Mouse (Mus musculus) liver, embryonic 15.5 days (tissue): ENCODE data around the gene Nop9. TPM values are rescaled to one million over a fixed set of nuclear protein-coding genes. Genes with fewer than 3 reads are reported as not detected.

Experiments
- ATAC-seq: fragments of 200-750 bp; cut with Nextera tagmentation; 2 replicates; pipeline ENCODE4 v1.8.0; 2017; ENCODE audit warnings: moderate number of reproducible peaks, mild to moderate bottlenecking, moderate library complexity; ENCODE audit not compliant: insufficient read depth
- H3K27ac ChIP-seq: fragments of 300-500 bp; sonication (generic); replicated peaks from 2 replicates; pipeline ENCODE4 v1.5.1; 2015; ENCODE audit warnings: mild to moderate bottlenecking, inconsistent platforms
- H3K27me3 ChIP-seq: fragments of 300-500 bp; sonication (generic); 2 replicates; pipeline ENCODE4 v1.6.1; 2015; ENCODE audit warnings: mild to moderate bottlenecking, inconsistent platforms
- H3K36me3 ChIP-seq: fragments of 300-500 bp; sonication (generic); replicated peaks from 2 replicates; pipeline ENCODE4 v1.6.1; 2015; ENCODE audit warnings: moderate library complexity, mild to moderate bottlenecking, inconsistent platforms
- H3K4me1 ChIP-seq: fragments of 300-500 bp; sonication (generic); replicated peaks from 2 replicates; pipeline ENCODE4 v1.6.1; 2015; ENCODE audit warnings: inconsistent platforms
- H3K4me2 ChIP-seq: fragments of 300-500 bp; sonication (generic); 2 replicates; pipeline ENCODE4 v1.6.1; 2015; ENCODE audit warnings: moderate library complexity, mild to moderate bottlenecking, inconsistent platforms
- H3K4me3 ChIP-seq: fragments of 300-500 bp; sonication (generic); replicated peaks from 2 replicates; pipeline ENCODE4 v1.5.1; 2015; ENCODE audit warnings: mild to moderate bottlenecking, inconsistent platforms
- H3K9ac ChIP-seq: fragments of 300-500 bp; sonication (generic); 2 replicates; pipeline ENCODE4 v1.6.1; 2015; ENCODE audit warnings: moderate library complexity, mild to moderate bottlenecking, inconsistent platforms
- H3K9me3 ChIP-seq: fragments of 300-500 bp; sonication (generic); replicated peaks from 2 replicates; pipeline ENCODE4 v1.6.1; 2016; ENCODE audit warnings: inconsistent platforms
- WGBS: fragments of 180-500 bp; shearing (Covaris S2); methylation state at CpG from one replicate; pipeline ENCODE4 v1.1.7; 2015; ENCODE audit warnings: mixed read lengths; ENCODE audit not compliant: insufficient replicate concordance; 5-methylcytosine and 5-hydroxymethylcytosine counted together
- polyA plus RNA-seq: library from polyadenylated mRNA; unstranded; fragments of >200 nt; fragmentation: Nextera tagmentation; extraction: Ambion mirVana; gene quantifications from 2 replicates; pipeline ENCODE4 v1.2.1, GENCODE M21; 2015

The Nop9 gene
- polyA plus RNA-seq, 1 experiment from 2014 or later, result 23.4 TPM

- 28% methylated on average over 16 of the region's 16 CpGs for WGBS
- no peaks in the 10 kb centered on the region for H3K9me3 ChIP-seq
- 0 out of 2 replicates have a peak overlapping the region, but pooled peaks have one; percentile 14 for H3K27ac ChIP-seq
- H3K27me3 ChIP-seq, result peaks cover 57% of the 10 kb centered on the region
- peak overlapping the region; percentile 36 for H3K4me2 ChIP-seq
- ATAC-seq, result peak; percentile 41; the same call in 1 of the 2 replicates
- H3K9ac ChIP-seq, result no peak overlapping the region; the same call in 1 of the 2 replicates
- H3K36me3 ChIP-seq, result no peaks in the 10 kb centered on the region
- peaks cover 33% of the 10 kb centered on the region for H3K4me1 ChIP-seq
- H3K4me3 ChIP-seq, result no peak overlapping the region
Measured at GRCm38 (mm10) chr14:55769087-55769703, 23.7 kb downstream of the Nop9 start.

- Histone ChIP-seq H3K4me1 (peaks cover 29% of the 10 kb centered on the region), H3K9me3 (no peaks in the 10 kb centered on the region), H3K4me2 (no peak overlapping the region), H3K36me3 (no peaks in the 10 kb centered on the region), H3K4me3 (no peak overlapping the region), H3K9ac (no peak overlapping the region), H3K27me3 (peaks cover 34% of the 10 kb centered on the region), H3K27ac (no peak overlapping the region)
- no peak for ATAC-seq
- 38% methylated on average over 7 of the region's 7 CpGs for WGBS
Measured at GRCm38 (mm10) chr14:55776711-55777110, 31.2 kb downstream of the Nop9 start.

GRCm38 (mm10) chr14:55777176-55777575, 31.7 kb downstream of the Nop9 start:
- Histone ChIP-seq H3K27me3 (peaks cover 37% of the 10 kb centered on the region), H3K9ac (no peak overlapping the region), H3K9me3 (no peaks in the 10 kb centered on the region), H3K4me1 (peaks cover 31% of the 10 kb centered on the region), H3K27ac (no peak overlapping the region), H3K4me3 (no peak overlapping the region), H3K4me2 (no peak overlapping the region), H3K36me3 (no peaks in the 10 kb centered on the region)
- WGBS, result 17% methylated on average over 3 of the region's 3 CpGs
- ATAC-seq, result no peak

- H3K4me1 ChIP-seq, result peaks cover 31% of the 10 kb centered on the region
- 70% methylated on average over 11 of the region's 11 CpGs for WGBS
- H3K9ac ChIP-seq, result no peak overlapping the region
- H3K4me2 ChIP-seq, result no peak overlapping the region
- H3K9me3 ChIP-seq, result no peaks in the 10 kb centered on the region
- H3K4me3 ChIP-seq, result no peak overlapping the region
- no peak overlapping the region for H3K27ac ChIP-seq
- no peak for ATAC-seq
- H3K27me3 ChIP-seq, result peaks cover 38% of the 10 kb centered on the region
- no peaks in the 10 kb centered on the region for H3K36me3 ChIP-seq
Measured at GRCm38 (mm10) chr14:55777806-55778205, 32.3 kb downstream of the Nop9 start.

- WGBS, result 74% methylated on average over 15 of the region's 15 CpGs
Measured at GRCm38 (mm10) chr14:55778686-55779085, 33.2 kb downstream of the Nop9 start.

GRCm38 (mm10) chr14:55779656-55780055, 34.2 kb downstream of the Nop9 start:
- no peak for ATAC-seq
- WGBS, result 60% methylated on average over 16 of the region's 16 CpGs
- Histone ChIP-seq H3K9me3 (no peaks in the 10 kb centered on the region), H3K9ac (no peak overlapping the region), H3K4me1 (peaks cover 33% of the 10 kb centered on the region), H3K27me3 (peaks cover 45% of the 10 kb centered on the region), H3K4me3 (no peak overlapping the region), H3K27ac (no peak overlapping the region), H3K36me3 (no peaks in the 10 kb centered on the region), H3K4me2 (no peak overlapping the region)

More at GRCm38 (mm10) chr14:55778686-55779085, 33.2 kb downstream of the Nop9 start:
- ATAC-seq, result no peak
- no peak overlapping the region for H3K4me2 ChIP-seq
- H3K9ac ChIP-seq, result no peak overlapping the region
- H3K4me3 ChIP-seq, result no peak overlapping the region
- peaks cover 33% of the 10 kb centered on the region for H3K4me1 ChIP-seq
- H3K27me3 ChIP-seq, result peaks cover 41% of the 10 kb centered on the region
- H3K9me3 ChIP-seq, result no peaks in the 10 kb centered on the region
- no peak overlapping the region for H3K27ac ChIP-seq
- no peaks in the 10 kb centered on the region for H3K36me3 ChIP-seq

- no peaks in the 10 kb centered on the region for H3K36me3 ChIP-seq
- H3K4me2 ChIP-seq, result no peak overlapping the region
- H3K27ac ChIP-seq, result no peak overlapping the region
- H3K9ac ChIP-seq, result no peak overlapping the region
- no peak for ATAC-seq
- no peak overlapping the region for H3K4me3 ChIP-seq
- peaks cover 33% of the 10 kb centered on the region for H3K4me1 ChIP-seq
- 62% methylated on average over 11 of the region's 11 CpGs for WGBS
- peaks cover 40% of the 10 kb centered on the region for H3K27me3 ChIP-seq
- H3K9me3 ChIP-seq, result no peaks in the 10 kb centered on the region
Measured at GRCm38 (mm10) chr14:55780736-55781135, 35.2 kb downstream of the Nop9 start.

- H3K9ac ChIP-seq, result no peak overlapping the region
- peaks cover 31% of the 10 kb centered on the region for H3K4me1 ChIP-seq
- WGBS, result 16% methylated on average over 14 of the region's 14 CpGs
- ATAC-seq, result 0 out of 2 replicates have a peak, but pooled peaks have one; percentile 37
- H3K9me3 ChIP-seq, result no peaks in the 10 kb centered on the region
- H3K4me3 ChIP-seq, result no peak overlapping the region
- H3K27ac ChIP-seq, result no peak overlapping the region
- H3K27me3 ChIP-seq, result peaks cover 40% of the 10 kb centered on the region
- peak overlapping the region; percentile 15; the same call in 1 of the 2 replicates for H3K4me2 ChIP-seq
- no peaks in the 10 kb centered on the region for H3K36me3 ChIP-seq
Measured at GRCm38 (mm10) chr14:55781310-55781709, 35.8 kb downstream of the Nop9 start.

- peak overlapping the region; percentile 25; the same call in 1 of the 2 replicates for H3K4me2 ChIP-seq
- no peak for ATAC-seq
- H3K36me3 ChIP-seq, result no peaks in the 10 kb centered on the region
- H3K4me3 ChIP-seq, result no peak overlapping the region
- no peak overlapping the region for H3K27ac ChIP-seq
- 50% methylated on average over 9 of the region's 9 CpGs for WGBS
- H3K9ac ChIP-seq, result no peak overlapping the region
- peaks cover 21% of the 10 kb centered on the region for H3K4me1 ChIP-seq
- peaks cover 46% of the 10 kb centered on the region for H3K27me3 ChIP-seq
- no peaks in the 10 kb centered on the region for H3K9me3 ChIP-seq
Measured at GRCm38 (mm10) chr14:55782361-55782960, 37.0 kb downstream of the Nop9 start.

- peak overlapping the region; percentile 29 for H3K4me3 ChIP-seq
- H3K36me3 ChIP-seq, result no peaks in the 10 kb centered on the region
- H3K27me3 ChIP-seq, result peaks cover 55% of the 10 kb centered on the region
- H3K9me3 ChIP-seq, result no peaks in the 10 kb centered on the region
- H3K4me2 ChIP-seq, result peak overlapping the region; percentile 48
- no peak overlapping the region for H3K9ac ChIP-seq
- H3K27ac ChIP-seq, result no peak overlapping the region
- no peak for ATAC-seq
- peaks cover 22% of the 10 kb centered on the region for H3K4me1 ChIP-seq
- WGBS, result 13% methylated on average over 31 of the region's 31 CpGs
Measured at GRCm38 (mm10) chr14:55783171-55783957, 37.9 kb downstream of the Nop9 start.

GRCm38 (mm10) chr14:55783958-55784235, 38.4 kb downstream of the Nop9 start, which contains the start of gene Adcy4:
Gene Adcy4, minus strand, starts transcription at chr14:55784095.
- Histone ChIP-seq H3K9ac (no peak within 1 kb of the TSS), H3K27ac (no peak within 1 kb of the TSS)

More at GRCm38 (mm10) chr14:55783958-55784235, 38.4 kb downstream of the Nop9 start, which contains the start of gene Adcy4:
- Histone ChIP-seq H3K4me2 (peak within 1 kb of the TSS; percentile 48), H3K9me3 (no peaks in the 10 kb centered on the region), H3K4me1 (peaks cover 26% of the 10 kb centered on the region), H3K4me3 (peak within 1 kb of the TSS; percentile 29), H3K36me3 (no peaks in the 10 kb centered on the region), H3K27me3 (peaks cover 52% of the 10 kb centered on the region)
- ATAC-seq, result no peak
- 22% methylated on average over 13 of the region's 13 CpGs for WGBS
